Mouse (Mus musculus): ENCODE measurements at regions not wholly inside any gene's neighbourhood (a gene's known extent, or its start where the extent isn't known, plus 50 kb on each side); places are given as distances from the start of the nearest gene placed in this dataset.

DNA sequence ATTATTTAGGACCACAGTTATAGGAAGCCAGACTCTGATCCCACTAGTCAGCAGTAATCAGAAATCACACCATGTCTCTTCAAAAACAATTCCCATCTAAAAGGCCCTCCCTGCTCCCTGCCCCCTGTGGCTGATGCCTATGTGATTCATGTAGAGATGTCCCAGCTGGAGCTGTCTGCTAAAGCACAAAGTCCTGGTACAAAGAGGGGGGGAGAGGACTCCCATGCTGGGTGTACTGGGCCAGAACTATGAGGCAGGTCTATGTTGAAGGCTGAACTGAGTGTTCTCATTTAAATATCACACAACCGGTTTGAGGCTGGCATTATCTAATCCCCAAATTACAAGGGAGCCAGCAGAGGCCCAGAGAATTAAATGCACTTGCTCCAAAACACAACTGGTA lies 88.2 kb downstream of the Chst1 start:
- Histone ChIP-seq H3K27me3 (ENCODE audit: insufficient read depth, poor library complexity, severe bottlenecking) (no peaks in the 10 kb centered on the region), H3K4me1 (no peaks in the 10 kb centered on the region), H3K27ac (no peak overlapping the region), H3K9me3 (no peaks in the 10 kb centered on the region), H3K36me3 (no peaks in the 10 kb centered on the region), H3K4me3 (no peak overlapping the region)
- WGBS: 36% methylated on average over 1 of the region's 1 CpGs
- no peak for DNase-seq (ENCODE audit: low spot score)

DNA sequence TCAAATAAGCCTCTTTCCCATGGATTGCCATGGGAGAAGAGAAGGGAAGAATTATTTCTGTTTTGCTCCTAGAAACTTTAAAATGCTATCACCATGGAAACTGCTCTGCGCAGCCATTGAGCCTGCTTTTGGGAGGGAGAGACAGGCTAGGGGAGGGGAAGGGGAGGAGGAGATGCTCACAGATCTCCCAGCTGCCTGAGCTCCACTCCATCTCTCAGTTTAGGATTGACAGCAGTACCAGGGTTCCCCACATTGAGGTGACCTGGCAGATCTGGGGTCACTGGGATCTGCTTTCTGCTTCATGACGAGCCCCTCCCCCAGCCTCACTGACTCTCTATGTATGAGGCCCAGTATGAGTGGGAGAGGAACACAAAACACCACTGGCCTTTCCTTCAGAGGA lies 89.7 kb downstream of the Chst1 start:
- Histone ChIP-seq H3K4me3 (no peak overlapping the region), H3K27me3 (ENCODE audit: insufficient read depth, poor library complexity, severe bottlenecking) (0 out of 2 replicates have a peak, but pooled peaks cover 6% of the 10 kb centered on the region), H3K4me1 (no peaks in the 10 kb centered on the region), H3K27ac (no peak overlapping the region), H3K9me3 (no peaks in the 10 kb centered on the region), H3K36me3 (no peaks in the 10 kb centered on the region)
- 54% methylated on average over 2 of the region's 2 CpGs for WGBS
- no peak for DNase-seq (ENCODE audit: low spot score)

DNA sequence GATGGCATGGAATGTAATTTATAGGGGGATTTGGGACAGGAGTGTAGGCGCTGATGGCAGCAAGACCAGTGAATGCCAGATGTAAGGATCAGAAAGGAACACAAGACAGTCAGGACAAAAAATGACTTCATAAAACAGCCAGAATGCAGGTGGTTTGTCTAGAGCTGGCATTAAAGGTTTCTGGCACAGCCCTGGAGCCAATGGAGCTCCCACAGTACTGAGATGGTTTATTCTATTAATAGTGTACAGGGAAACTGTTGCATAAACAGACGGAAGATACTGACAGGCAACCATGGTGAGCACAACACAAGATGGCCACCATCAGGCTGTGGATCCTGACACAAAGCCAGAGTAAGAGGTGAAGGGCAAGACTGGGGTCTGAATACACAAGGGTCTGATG lies 90.8 kb downstream of the Chst1 start:
- Histone ChIP-seq H3K27ac (no peak overlapping the region), H3K9me3 (no peaks in the 10 kb centered on the region), H3K36me3 (no peaks in the 10 kb centered on the region), H3K4me3 (no peak overlapping the region), H3K27me3 (ENCODE audit: insufficient read depth, poor library complexity, severe bottlenecking) (0 out of 2 replicates have a peak, but pooled peaks cover 6% of the 10 kb centered on the region), H3K4me1 (no peaks in the 10 kb centered on the region)
- DNase-seq (ENCODE audit: low spot score): no peak
- WGBS: 79% methylated on average over 2 of the region's 2 CpGs

DNA sequence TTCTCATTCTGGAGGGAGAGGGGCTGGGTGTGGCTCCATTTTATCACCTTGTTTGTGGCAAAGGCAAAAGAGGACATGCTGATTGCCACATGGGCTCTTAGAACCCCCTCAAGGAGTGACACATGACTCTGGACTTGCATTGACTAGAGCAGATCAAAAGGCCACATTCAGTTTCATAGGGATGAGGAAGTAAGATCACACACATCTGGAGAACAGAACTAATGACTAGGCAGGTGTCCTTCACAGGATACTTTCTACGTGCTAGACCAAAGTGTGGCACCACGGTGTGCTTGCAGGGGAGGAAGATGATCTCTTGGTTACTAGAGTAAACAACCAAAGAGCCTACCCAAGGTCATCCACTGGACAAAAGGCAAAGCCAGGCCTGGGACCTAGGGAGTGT lies 91.9 kb downstream of the Chst1 start:
- Histone ChIP-seq H3K27ac (no peak overlapping the region), H3K4me1 (no peaks in the 10 kb centered on the region), H3K9me3 (no peaks in the 10 kb centered on the region), H3K4me3 (no peak overlapping the region), H3K27me3 (ENCODE audit: insufficient read depth, poor library complexity, severe bottlenecking) (0 out of 2 replicates have a peak, but pooled peaks cover 12% of the 10 kb centered on the region), H3K36me3 (no peaks in the 10 kb centered on the region)
- no peak for DNase-seq (ENCODE audit: low spot score)
- WGBS: 63% methylated on average over 2 of the region's 2 CpGs

DNA sequence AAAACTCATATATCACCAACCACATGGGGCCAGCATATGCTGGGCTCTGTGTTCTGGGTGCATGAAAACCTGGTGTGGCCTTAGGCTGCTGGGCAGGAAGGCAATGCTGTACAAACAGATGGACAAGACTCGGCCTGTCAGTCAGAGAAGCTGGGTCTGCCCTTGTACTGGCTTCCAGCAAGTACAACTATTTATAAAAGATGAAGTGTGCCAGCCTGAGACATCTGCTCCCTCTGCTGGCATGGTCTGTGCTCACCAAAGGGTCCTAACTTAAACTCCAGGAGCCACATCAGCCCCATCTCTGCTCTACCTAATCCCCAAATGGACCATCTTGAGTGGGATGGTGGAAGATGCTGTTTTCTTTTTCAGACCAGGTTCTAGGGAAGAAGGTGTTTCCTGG lies 93.1 kb downstream of the Chst1 start:
- DNase-seq (ENCODE audit: low spot score): no peak
- 0 out of 2 replicates have a peak, but pooled peaks cover 12% of the 10 kb centered on the region for H3K27me3 ChIP-seq (ENCODE audit: insufficient read depth, poor library complexity, severe bottlenecking)
- no peaks in the 10 kb centered on the region for H3K4me1 ChIP-seq
- no peak overlapping the region for H3K4me3 ChIP-seq
- H3K36me3 ChIP-seq: no peaks in the 10 kb centered on the region
- H3K9me3 ChIP-seq: no peaks in the 10 kb centered on the region
- 69% methylated on average over 1 of the region's 1 CpGs for whole genome bisulfite sequencing
- H3K27ac ChIP-seq: no peak overlapping the region

DNA sequence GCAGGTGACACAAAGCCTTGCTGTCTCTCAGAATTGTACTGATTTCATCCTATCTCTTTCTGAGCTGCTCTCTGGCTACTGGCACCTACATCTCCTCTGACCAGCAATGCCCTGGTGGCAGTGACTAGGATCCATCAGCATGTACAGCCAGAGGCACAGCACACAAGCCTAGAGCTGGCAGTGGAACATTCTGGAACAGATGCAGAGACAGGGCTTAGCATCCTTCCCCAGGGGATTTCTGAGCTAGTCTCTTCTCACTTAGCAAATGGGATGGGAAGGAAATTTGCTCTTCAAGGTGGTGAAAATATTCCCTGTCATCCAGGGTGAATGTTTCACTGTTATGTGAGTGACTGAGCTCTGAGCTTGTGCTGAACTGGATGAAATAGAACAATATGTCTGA lies 93.5 kb downstream of the Chst1 start:
- Histone ChIP-seq H3K9me3 (no peaks in the 10 kb centered on the region), H3K36me3 (no peaks in the 10 kb centered on the region), H3K27ac (no peak overlapping the region), H3K4me1 (no peaks in the 10 kb centered on the region), H3K4me3 (no peak overlapping the region), H3K27me3 (ENCODE audit: insufficient read depth, poor library complexity, severe bottlenecking) (0 out of 2 replicates have a peak, but pooled peaks cover 12% of the 10 kb centered on the region)
- DNase-seq (ENCODE audit: low spot score): no peak

DNA sequence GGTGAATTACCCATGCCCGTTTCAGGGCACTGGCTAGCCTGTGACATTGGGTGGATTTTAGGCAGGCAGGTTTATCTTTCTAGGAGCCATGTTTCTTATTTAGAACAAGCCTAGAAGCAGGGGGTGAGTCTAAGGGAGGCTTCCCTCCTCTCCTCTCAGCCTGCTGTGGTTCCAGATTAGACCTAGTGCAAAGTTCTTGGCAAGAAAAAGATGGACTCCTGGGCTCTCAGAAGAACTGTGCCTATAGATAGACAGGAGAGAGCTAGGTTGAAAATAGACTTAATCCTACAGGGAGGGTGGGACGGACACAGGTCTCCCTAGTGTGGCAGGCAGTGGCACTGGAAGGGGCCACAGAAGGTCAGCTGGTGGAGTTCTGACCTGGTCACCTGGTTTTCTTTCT lies 95.3 kb downstream of the Chst1 start:
- H3K9me3 ChIP-seq: no peaks in the 10 kb centered on the region
- 67% methylated on average over 2 of the region's 2 CpGs for WGBS
- H3K4me1 ChIP-seq: no peaks in the 10 kb centered on the region; the same call in 1 of the 2 replicates
- no peak overlapping the region for H3K27ac ChIP-seq
- H3K27me3 ChIP-seq (ENCODE audit: insufficient read depth, poor library complexity, severe bottlenecking): 0 out of 2 replicates have a peak, but pooled peaks cover 12% of the 10 kb centered on the region
- H3K4me3 ChIP-seq: no peak overlapping the region
- H3K36me3 ChIP-seq: no peaks in the 10 kb centered on the region
- no peak for DNase-seq (ENCODE audit: low spot score)

DNA sequence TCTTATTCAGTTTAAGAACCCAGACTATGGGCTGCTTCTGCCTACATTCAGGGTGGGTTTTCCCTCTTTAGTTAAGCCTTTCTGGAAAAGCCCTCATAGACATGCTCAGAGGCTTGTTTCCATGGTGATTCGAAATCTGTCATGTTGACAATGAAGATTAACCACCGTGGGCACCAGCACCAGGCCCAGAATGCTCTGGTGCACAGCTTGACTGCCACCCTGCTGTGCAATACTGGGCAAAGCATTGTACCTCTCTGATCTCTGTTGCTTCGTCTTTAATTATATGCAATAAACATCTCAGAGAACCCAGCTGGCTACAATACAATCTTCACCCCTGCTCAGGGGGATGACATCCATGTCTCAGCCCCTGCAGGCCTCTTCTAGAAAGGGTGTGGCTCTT lies 96.4 kb downstream of the Chst1 start:
- Histone ChIP-seq H3K9me3 (no peaks in the 10 kb centered on the region), H3K27ac (no peak overlapping the region), H3K4me3 (no peak overlapping the region), H3K4me1 (no peaks in the 10 kb centered on the region; the same call in 1 of the 2 replicates), H3K36me3 (no peaks in the 10 kb centered on the region), H3K27me3 (ENCODE audit: insufficient read depth, poor library complexity, severe bottlenecking) (0 out of 2 replicates have a peak, but pooled peaks cover 12% of the 10 kb centered on the region)
- DNase-seq (ENCODE audit: low spot score): no peak
- WGBS: 54% methylated on average over 3 of the region's 3 CpGs

DNA sequence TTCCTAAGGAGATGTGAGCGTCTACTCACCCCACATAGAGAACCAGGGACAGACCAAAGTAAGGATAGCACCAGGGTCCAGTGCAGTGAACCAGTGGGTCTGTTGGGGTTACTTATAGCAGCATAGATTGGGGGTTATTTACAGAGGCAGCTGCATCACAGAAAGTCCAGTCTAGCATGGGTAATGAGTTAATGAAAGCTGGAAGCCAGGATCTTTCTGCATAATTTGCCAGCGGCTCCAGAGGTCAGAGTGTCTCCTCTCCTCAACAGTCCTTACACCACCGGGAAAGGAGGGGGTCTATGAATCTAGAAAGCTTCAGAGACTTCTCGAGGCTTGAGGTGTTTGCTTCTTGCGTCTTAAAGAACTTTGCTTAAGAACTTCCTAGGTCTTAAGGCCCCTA lies 98.2 kb downstream of the Chst1 start:
- Histone ChIP-seq H3K4me3 (no peak overlapping the region), H3K36me3 (no peaks in the 10 kb centered on the region), H3K9me3 (no peaks in the 10 kb centered on the region), H3K4me1 (no peaks in the 10 kb centered on the region; the same call in 1 of the 2 replicates), H3K27me3 (ENCODE audit: insufficient read depth, poor library complexity, severe bottlenecking) (peaks cover 15% of the 10 kb centered on the region; the same call in 1 of the 2 replicates), H3K27ac (no peak overlapping the region)
- no peak for DNase-seq (ENCODE audit: low spot score)
- WGBS: 74% methylated on average over 5 of the region's 5 CpGs

DNA sequence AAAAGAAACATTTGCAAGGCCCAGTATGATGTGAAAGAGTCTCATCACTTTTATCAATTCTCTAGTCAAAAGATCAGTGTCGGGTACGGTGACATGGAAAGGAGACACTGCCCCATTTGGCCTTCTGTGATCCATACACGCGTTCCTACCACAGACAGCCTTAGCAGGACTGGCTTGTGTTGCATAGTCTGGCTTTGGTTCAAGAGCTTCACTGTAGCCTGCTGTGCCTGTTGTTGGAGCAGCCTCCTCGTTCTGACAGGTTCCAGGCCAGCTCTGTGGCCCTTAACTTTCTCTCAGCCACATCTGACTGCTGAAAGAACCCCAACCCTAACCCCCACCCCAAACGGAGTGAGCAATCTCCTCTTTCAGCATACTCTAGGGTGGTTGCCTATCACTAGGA lies 99.9 kb downstream of the Chst1 start:
- Histone ChIP-seq H3K27ac (no peak overlapping the region), H3K4me1 (peaks cover 3% of the 10 kb centered on the region; the same call in 1 of the 2 replicates), H3K36me3 (no peaks in the 10 kb centered on the region), H3K9me3 (no peaks in the 10 kb centered on the region), H3K4me3 (no peak overlapping the region), H3K27me3 (ENCODE audit: insufficient read depth, poor library complexity, severe bottlenecking) (peaks cover 25% of the 10 kb centered on the region)
- 55% methylated on average over 6 of the region's 6 CpGs for WGBS
- DNase-seq (ENCODE audit: low spot score): no peak

DNA sequence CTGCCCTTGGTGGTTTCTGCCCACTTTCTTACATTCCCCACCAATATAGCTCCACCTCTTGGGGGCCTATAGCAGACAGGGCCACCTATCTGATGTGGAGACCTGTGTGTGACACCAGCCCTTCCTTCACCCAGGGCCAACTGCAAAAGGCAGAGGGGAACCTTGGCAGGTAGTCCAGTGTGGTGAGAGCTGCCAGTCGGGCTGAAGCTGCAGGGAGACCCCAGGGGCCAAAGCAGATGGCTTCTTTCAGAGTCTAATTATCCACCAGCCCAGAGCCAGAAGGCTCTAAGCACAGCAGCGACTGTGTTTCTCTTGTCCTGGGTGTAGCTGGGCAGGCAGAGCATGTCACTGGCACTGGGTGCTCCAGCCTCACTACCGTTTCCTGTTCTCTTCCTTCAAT lies 104.5 kb downstream of the Chst1 start:
- Histone ChIP-seq H3K27me3 (ENCODE audit: insufficient read depth, poor library complexity, severe bottlenecking) (peaks cover 23% of the 10 kb centered on the region), H3K4me3 (no peak overlapping the region), H3K36me3 (no peaks in the 10 kb centered on the region), H3K9me3 (no peaks in the 10 kb centered on the region), H3K27ac (no peak overlapping the region), H3K4me1 (peaks cover 3% of the 10 kb centered on the region; the same call in 1 of the 2 replicates)
- DNase-seq (ENCODE audit: low spot score): no peak
- WGBS: 57% methylated on average over 3 of the region's 3 CpGs

DNA sequence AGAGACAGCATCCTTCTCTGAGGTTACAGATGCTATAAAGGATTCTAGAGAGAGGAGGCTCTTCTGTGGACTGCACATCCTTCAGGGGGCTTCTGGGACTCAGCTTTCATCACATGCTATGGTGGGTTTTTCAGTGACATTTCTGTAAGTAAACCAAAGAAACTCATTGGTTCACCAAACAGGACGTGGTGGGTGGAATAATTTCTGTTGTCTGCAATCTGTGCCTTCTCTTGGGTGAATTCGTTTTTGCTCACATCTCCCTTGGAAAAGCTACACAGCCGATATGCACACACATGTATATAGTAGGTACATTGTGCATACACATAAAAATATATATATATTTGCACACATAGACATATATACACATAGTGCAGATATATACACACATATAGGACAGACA lies 110.2 kb downstream of the Chst1 start:
- no peaks in the 10 kb centered on the region for H3K36me3 ChIP-seq
- no peak for DNase-seq (ENCODE audit: low spot score)
- 74% methylated on average over 3 of the region's 3 CpGs for WGBS

DNA sequence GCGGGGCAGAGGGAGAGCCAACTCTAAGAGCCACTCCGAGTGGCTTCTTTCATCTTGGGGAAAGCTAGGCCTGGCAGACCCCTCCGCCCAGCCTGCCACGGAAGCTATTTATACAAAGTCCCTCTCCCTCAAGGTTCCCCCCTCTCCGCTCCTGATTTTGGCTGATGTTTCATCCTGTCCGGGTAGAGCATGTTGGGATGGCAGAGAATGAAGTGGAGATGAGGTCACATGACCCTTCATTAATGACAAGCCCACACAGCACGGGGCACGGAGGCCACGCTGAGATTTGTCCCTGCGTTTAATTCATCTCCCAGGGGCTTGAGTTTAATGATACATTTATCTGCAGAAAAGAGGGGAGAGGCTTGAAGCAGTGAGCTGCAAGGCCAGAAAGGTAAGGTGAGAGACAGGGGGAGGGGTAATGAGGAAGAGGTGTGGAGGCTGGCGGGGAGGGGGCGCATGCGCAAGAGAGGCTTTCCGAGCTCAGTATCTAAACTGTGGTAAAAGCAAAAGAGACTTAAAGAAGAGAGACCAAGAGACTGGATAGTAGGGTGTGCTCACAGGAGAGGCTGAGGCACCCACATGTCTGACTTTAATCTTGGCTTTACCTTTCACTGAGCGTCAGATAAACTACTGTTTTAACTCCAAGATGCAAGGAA lies 111.7 kb downstream of the Chst1 start:
- H3K36me3 ChIP-seq: no peaks in the 10 kb centered on the region
- no peak for DNase-seq (ENCODE audit: low spot score)
- no peaks in the 10 kb centered on the region for H3K9me3 ChIP-seq
- H3K27ac ChIP-seq: peak overlapping the region; percentile 45
- H3K4me1 ChIP-seq: peaks cover 20% of the 10 kb centered on the region
- WGBS: 22% methylated on average over 15 of the region's 15 CpGs
- H3K4me3 ChIP-seq: peak overlapping the region; percentile 52
- peaks cover 11% of the 10 kb centered on the region for H3K27me3 ChIP-seq (ENCODE audit: insufficient read depth, poor library complexity, severe bottlenecking)

More for the DNA sequence above, 110.2 kb downstream of the Chst1 start:
- H3K9me3 ChIP-seq: no peaks in the 10 kb centered on the region
- H3K4me1 ChIP-seq: peaks cover 20% of the 10 kb centered on the region
- H3K27me3 ChIP-seq (ENCODE audit: insufficient read depth, poor library complexity, severe bottlenecking): peaks cover 16% of the 10 kb centered on the region
- H3K27ac ChIP-seq: no peak overlapping the region
- no peak overlapping the region for H3K4me3 ChIP-seq
